In the genomic region with DNA sequence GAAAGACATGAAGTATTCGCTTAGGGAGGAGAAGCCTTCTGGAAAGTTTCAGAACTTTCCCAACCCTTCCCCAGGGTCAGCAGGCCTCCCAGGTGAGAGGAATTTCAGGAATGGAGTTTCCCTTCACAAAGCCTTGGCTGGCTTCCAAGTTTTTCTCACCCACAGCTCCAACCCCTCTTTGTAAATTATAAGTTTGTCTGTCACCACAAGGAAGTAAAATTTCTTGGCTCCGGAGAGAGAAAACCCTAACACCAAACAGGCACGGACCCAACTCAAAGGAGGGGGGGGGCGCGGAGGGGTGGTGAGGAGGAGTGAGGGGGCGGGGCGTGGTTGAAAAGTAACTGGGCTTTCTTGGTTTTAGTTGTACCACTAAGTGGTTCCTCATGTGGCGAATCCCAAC, we compare ENCODE assay signal across 8 mouse cellular contexts. TPM values are rescaled to one million over a fixed set of nuclear protein-coding genes. Genes with fewer than 3 reads are reported as not detected.
DNase-seq lines count a peak whose midpoint lies in the region; ATAC-seq lines count a peak whose summit lies in the region.

No protein-coding gene starts in this region.

- no peaks in the 10 kb centered on the region for H3K27me3 ChIP-seq in embryonic facial prominence, embryonic 13.5 days

- H3K36me3 ChIP-seq in embryonic facial prominence, embryonic 13.5 days, result no peaks in the 10 kb centered on the region

- H3K4me1 ChIP-seq in embryonic facial prominence, embryonic 13.5 days, result peaks cover 16% of the 10 kb centered on the region

- 2% methylated on average over 8 of the region's 8 CpGs for WGBS in embryonic facial prominence, embryonic 13.5 days

- ATAC-seq in embryonic facial prominence, embryonic 13.5 days (ENCODE audit: insufficient number of reproducible peaks, insufficient read depth, low FRiP score, low TSS enrichment, low read depth), result peak; percentile 82
- peak; percentile 28 for ATAC-seq in megakaryocyte, adult 5-6 weeks (ENCODE audit: poor library complexity, severe bottlenecking)

- DNase-seq in 3T3-L1 (ENCODE audit: low read depth, low spot score) (peak; percentile 74), R1 (ENCODE audit: low read depth, low spot score) (peak; percentile 64)
- DNase-seq in heart, postnatal 10 days, result peak; percentile 17 to 43
- peak; percentile 81 to 87 for DNase-seq in kidney, postnatal 25 days
- peak; percentile 8 for DNase-seq in thymus, postnatal 25 days
- no peak for DNase-seq in c-Kit-positive CD71-positive TER-119-positive erythroid progenitor cells, embryonic 14.5 days (ENCODE audit: low spot score)

- H3K4me3 ChIP-seq in embryonic facial prominence, embryonic 13.5 days, result peak overlapping the region; percentile 65

- peak overlapping the region; percentile 90 for H3K4me2 ChIP-seq in embryonic facial prominence, embryonic 13.5 days

- intact Hi-C loops in heart, postnatal 10 days (cut with DNase I), result loop anchor here (2.0 to 5.0 kb wide), 3 partner anchors 202 to 745 kb away; no protein-coding TSS in a partner anchor

- H3K9ac ChIP-seq in embryonic facial prominence, embryonic 13.5 days, result peak overlapping the region; percentile 77

- no peaks in the 10 kb centered on the region for H3K9me3 ChIP-seq in embryonic facial prominence, embryonic 13.5 days

- H3K27ac ChIP-seq in embryonic facial prominence, embryonic 13.5 days, result peak overlapping the region; percentile 81

RNA-seq across cellular contexts. Expression of gene Rab32, which starts 1.0 kb away (rescaled TPM):
- 25.5 and 26.7 TPM in 2 replicates for polyA plus RNA-seq in embryonic facial prominence, embryonic 13.5 days (2015; fragmentation: Nextera tagmentation; extraction: Ambion mirVana)
- 1 to 10 TPM; 2.8 to 2.9 TPM for total RNA-seq in heart, postnatal 10 days (2021)
- 155 and 175 TPM in 2 replicates for total RNA-seq in megakaryocyte, adult 5-6 weeks (2015)
- total RNA-seq in megakaryocyte, adult 5-6 weeks (2017), result 108 and 111 TPM in 2 replicates

Comparison
In these comparisons a context has a peak if more than half of its experiments do, and no peak if none do; other contexts are left out.
1. RNA of gene Rab32, which starts 1.0 kb away (total RNA-seq): 108 to 175 TPM in megakaryocyte, adult 5-6 weeks; 2.8 to 2.9 TPM in heart, postnatal 10 days; every median in the first group is over 10 times any median in the second.